10 mouse cellular contexts compared by ENCODE assay signal in genomic region chr1:90838657-90839056, GRCm38 (mm10). TPM values are rescaled to one million over a fixed set of nuclear protein-coding genes. Genes with fewer than 3 reads are reported as not detected.
DNase-seq lines count a peak whose midpoint lies in the region; ATAC-seq and TF ChIP-seq lines count a peak whose summit lies in the region.
"Had no signal": no experiment of that assay in that cellular context is flagged by ENCODE, and none has a peak within 500 bp of the region (broad histone marks: within the 10 kb centered on the region; RNA-seq: fewer than 3 reads in every experiment).

No protein-coding gene starts in this region.

- peak overlapping the region; percentile 15 for H3K4me3 ChIP-seq in embryonic facial prominence, embryonic 13.5 days
- no peak overlapping the region for H3K4me3 ChIP-seq in heart, embryonic 14.5 days (ENCODE audit: control insufficient read depth in 1 of 2, insufficient read depth in 1 of 2, low read depth in 1 of 2, low read length in 2 of 2)
- no peak overlapping the region for H3K4me3 ChIP-seq in lung, postnatal 0 days (ENCODE audit: low read depth, low read length)
- H3K4me3 ChIP-seq in forebrain, embryonic 13.5 days, result no peak overlapping the region
- H3K4me3 ChIP-seq: erythroblast, embryonic 14.5 days had no signal

- TF ChIP-seq EP300 in lung, postnatal 0 days (IDR thresholded peaks at IDR 0.05), result no peak

- no peak for TF ChIP-seq CTCF in lung, postnatal 0 days (IDR thresholded peaks at IDR 0.05)

- peak overlapping the region; percentile 49; the same call in 1 of the 2 replicates for H3K9ac ChIP-seq in embryonic facial prominence, embryonic 13.5 days
- peak overlapping the region; percentile 57; the same call in 1 of the 2 replicates for H3K9ac ChIP-seq in heart, embryonic 14.5 days (ENCODE audit: low read length)
- H3K9ac ChIP-seq in lung, postnatal 0 days (replicated peaks; ENCODE audit: low read depth), result no peak overlapping the region
- no peak overlapping the region for H3K9ac ChIP-seq in forebrain, embryonic 13.5 days

- H3K9me3 ChIP-seq in embryonic facial prominence, embryonic 13.5 days, result no peaks in the 10 kb centered on the region
- no peaks in the 10 kb centered on the region for H3K9me3 ChIP-seq in heart, embryonic 14.5 days (ENCODE audit: control insufficient read depth, low read length)
- no peaks in the 10 kb centered on the region for H3K9me3 ChIP-seq in lung, postnatal 0 days (ENCODE audit: low read length)
- H3K9me3 ChIP-seq in forebrain, embryonic 13.5 days (replicated peaks), result no peaks in the 10 kb centered on the region

- H3K36me3 ChIP-seq in embryonic facial prominence, embryonic 13.5 days, result no peaks in the 10 kb centered on the region
- no peaks in the 10 kb centered on the region for H3K36me3 ChIP-seq in heart, embryonic 14.5 days (ENCODE audit: control insufficient read depth, insufficient read depth, low read length)
- H3K36me3 ChIP-seq in lung, postnatal 0 days (ENCODE audit: insufficient read depth, low read length), result no peaks in the 10 kb centered on the region
- no peaks in the 10 kb centered on the region for H3K36me3 ChIP-seq in forebrain, embryonic 13.5 days (ENCODE audit: poor library complexity, severe bottlenecking)

- H3K4me2 ChIP-seq in embryonic facial prominence, embryonic 13.5 days, result peak overlapping the region; percentile 72
- H3K4me2 ChIP-seq in heart, embryonic 14.5 days (ENCODE audit: low read length), result peak overlapping the region; percentile 49
- H3K4me2 ChIP-seq in lung, postnatal 0 days (replicated peaks; ENCODE audit: low read depth, low read length), result peak overlapping the region; percentile 25
- no peak overlapping the region for H3K4me2 ChIP-seq in forebrain, embryonic 13.5 days

- peaks cover 92% of the 10 kb centered on the region for H3K4me1 ChIP-seq in embryonic facial prominence, embryonic 13.5 days
- peaks cover 17 to 26% of the 10 kb centered on the region in 2 experiments for H3K4me1 ChIP-seq in heart, embryonic 14.5 days (ENCODE audit: control insufficient read depth in 2 of 2, insufficient read depth in 2 of 2, low read length in 2 of 2)
- H3K4me1 ChIP-seq in lung, postnatal 0 days (ENCODE audit: insufficient read depth, low read depth, low read length), result peaks cover 3% of the 10 kb centered on the region; the same call in 1 of the 2 replicates
- H3K4me1 ChIP-seq in forebrain, embryonic 13.5 days, result peaks cover 7% of the 10 kb centered on the region; the same call in 1 of the 2 replicates

- peak overlapping the region; percentile 94 for H3K27ac ChIP-seq in embryonic facial prominence, embryonic 13.5 days
- peak overlapping the region; percentile 55 to 71 for H3K27ac ChIP-seq in heart, embryonic 14.5 days (replicated peaks in 1 of 2; ENCODE audit: control insufficient read depth in 1 of 2, insufficient read depth in 1 of 2, low read depth in 2 of 2, low read length in 2 of 2)
- H3K27ac ChIP-seq in lung, postnatal 0 days (ENCODE audit: low read length), result peak overlapping the region; percentile 71
- H3K27ac ChIP-seq in forebrain, embryonic 13.5 days, result no peak overlapping the region

- DNase-seq in frontal cortex, postnatal 14 days (ENCODE audit: low spot score in 2 of 2), result no peak
- DNase-seq in lung, postnatal 0 days (ENCODE audit: low spot score), result peak; percentile 51
- no peak for DNase-seq in thymus, postnatal 0 days (ENCODE audit: low spot score)
- no peak for DNase-seq in thymus, postnatal 14 days
- DNase-seq: kidney, adult 8-10 months had no signal

- H3K27me3 ChIP-seq in embryonic facial prominence, embryonic 13.5 days, result no peaks in the 10 kb centered on the region
- no peaks in the 10 kb centered on the region for H3K27me3 ChIP-seq in heart, embryonic 14.5 days (ENCODE audit: control insufficient read depth, insufficient read depth, low read length)
- H3K27me3 ChIP-seq in lung, postnatal 0 days (replicated peaks; ENCODE audit: insufficient read depth, low read length), result no peaks in the 10 kb centered on the region
- H3K27me3 ChIP-seq in forebrain, embryonic 13.5 days, result 0 out of 2 replicates have a peak, but pooled peaks cover 4% of the 10 kb centered on the region

- 52% methylated on average over 4 of the region's 4 CpGs for WGBS in embryonic facial prominence, embryonic 13.5 days
- WGBS in heart, embryonic 14.5 days, result 38% methylated on average over 4 of the region's 4 CpGs
- 52% methylated on average over 4 of the region's 4 CpGs for WGBS in lung, postnatal 0 days
- 92% methylated on average over 4 of the region's 4 CpGs for WGBS in forebrain, embryonic 13.5 days

- ATAC-seq in frontal cortex, adult (ENCODE audit: low TSS enrichment), result peak; percentile 20; the same call in 1 of the 2 replicates
- ATAC-seq in embryonic facial prominence, embryonic 13.5 days (ENCODE audit: insufficient number of reproducible peaks, insufficient read depth, low FRiP score, low TSS enrichment, low read depth), result no peak
- no peak for ATAC-seq in heart, embryonic 14.5 days (ENCODE audit: insufficient number of reproducible peaks, insufficient read depth, low FRiP score, low read depth)
- 0 out of 2 replicates have a peak, but pooled peaks have one; percentile 11 for ATAC-seq in lung, postnatal 0 days
- ATAC-seq in forebrain, embryonic 13.5 days, result no peak

RNA-seq across cellular contexts. Expression of gene Col6a3, which starts 5.1 kb away (rescaled TPM):
- polyA plus RNA-seq in embryonic facial prominence, embryonic 13.5 days (2015; fragmentation: Nextera tagmentation; extraction: Ambion mirVana), result 108 and 136 TPM in 2 replicates
- 20.2 and 22.0 TPM in 2 replicates for polyA plus RNA-seq in heart, embryonic 14.5 days (2014; fragmentation: Nextera tagmentation; extraction: Ambion mirVana)
- 62.4 and 62.8 TPM in 2 replicates for polyA plus RNA-seq in lung, postnatal 0 days (2015; fragmentation: Nextera tagmentation; extraction: Ambion mirVana)
- polyA plus RNA-seq in forebrain, embryonic 13.5 days (2015; fragmentation: Nextera tagmentation; extraction: Ambion mirVana), result 2.2 and 2.3 TPM in 2 replicates
- 5.6 and 5.8 TPM in 2 replicates for polyA plus RNA-seq in thymus, postnatal 0 days (2015; fragmentation: Nextera tagmentation; extraction: Ambion mirVana)

Comparison
In these comparisons a context has a peak if more than half of its experiments do, and no peak if none do; other contexts are left out.
1. ATAC-seq: peak in frontal cortex, adult (single experiment) and lung, postnatal 0 days (single experiment); none in embryonic facial prominence, embryonic 13.5 days (single experiment), heart, embryonic 14.5 days (single experiment) and forebrain, embryonic 13.5 days (single experiment).
2. H3K9ac ChIP-seq: peak in embryonic facial prominence, embryonic 13.5 days (single experiment) and heart, embryonic 14.5 days (single experiment); none in lung, postnatal 0 days (single experiment) and forebrain, embryonic 13.5 days (single experiment).